Mouse (Mus musculus) adrenal gland, adult 18-20 months (tissue): Measurements from ENCODE around the gene Cd2. TPM values are rescaled to one million over a fixed set of nuclear protein-coding genes. Genes with fewer than 3 reads are reported as not detected.
A peak's percentile ranks its signal among the peaks of the same experiment; 100 is the strongest.

Source experiments
- DNase-seq, 2 experiments: peaks; one replicate each; pipeline ENCODE4 v3.0.0; 2021 to 2022; ENCODE audit warnings: low spot score in 2 of 2
- long read RNA-seq, 2 experiments: library from polyadenylated mRNA; stranded (forward); transcript quantifications; one replicate each; pipeline ENCODE4 v2.0.0; 2021
- total RNA-seq, 2 experiments: library from RNA; stranded (reverse); gene quantifications; 1 replicate in 1 of 2; 2 replicates in 1 of 2; pipeline ENCODE4 v1.2.3; 2021

Gene Cd2
- total RNA-seq, result 1 to 10 TPM in 1 of 2 experiments, under 1 TPM in 1; 0.76 to 1.5 TPM
- long read RNA-seq, experiment 1, partial matches to known transcripts, result 1 of 2 reads
- long read RNA-seq, experiment 1, other reads (novel, unspliced or antisense), result 0 of 2 reads
- long read RNA-seq, experiment 2, result 0 reads

GRCm38 (mm10) chr3:101287911-101288311, at the start of gene Cd2:
Gene Cd2, minus strand, starts transcription at chr3:101287939.
- no peak for DNase-seq

- DNase-seq, result no peak
Measured at GRCm38 (mm10) chr3:101328617-101329016, 40.9 kb upstream of the Cd2 start.

GRCm38 (mm10) chr3:101327248-101327647, 39.5 kb upstream of the Cd2 start:
- no peak for DNase-seq

GRCm38 (mm10) chr3:101322437-101322836, 34.7 kb upstream of the Cd2 start:
- no peak for DNase-seq

GRCm38 (mm10) chr3:101320874-101321273, 33.1 kb upstream of the Cd2 start:
- DNase-seq, result no peak

- no peak for DNase-seq
Measured at GRCm38 (mm10) chr3:101318516-101319170, 30.9 kb upstream of the Cd2 start.

GRCm38 (mm10) chr3:101318115-101318514, 30.4 kb upstream of the Cd2 start:
- DNase-seq, result no peak

GRCm38 (mm10) chr3:101314954-101315353, 27.2 kb upstream of the Cd2 start:
- DNase-seq, result no peak

- no peak for DNase-seq
Measured at GRCm38 (mm10) chr3:101313266-101314051, 25.7 kb upstream of the Cd2 start.

- no peak for DNase-seq
Measured at GRCm38 (mm10) chr3:101310977-101311376, 23.2 kb upstream of the Cd2 start.

- no peak for DNase-seq
Measured at GRCm38 (mm10) chr3:101309626-101310025, 21.9 kb upstream of the Cd2 start.

- no peak for DNase-seq
Measured at GRCm38 (mm10) chr3:101306090-101306489, 18.4 kb upstream of the Cd2 start.

- no peak for DNase-seq
Measured at GRCm38 (mm10) chr3:101305046-101305445, 17.3 kb upstream of the Cd2 start.

GRCm38 (mm10) chr3:101304156-101304555, 16.4 kb upstream of the Cd2 start:
- DNase-seq, result peak; percentile 62 to 67

GRCm38 (mm10) chr3:101300271-101301071, 12.7 kb upstream of the Cd2 start:
- DNase-seq, result no peak

- peak in 1 of 2 experiments; percentile 13 for DNase-seq
Measured at GRCm38 (mm10) chr3:101299591-101299990, 11.9 kb upstream of the Cd2 start.

- no peak for DNase-seq
Measured at GRCm38 (mm10) chr3:101297221-101297620, 9.5 kb upstream of the Cd2 start.

- DNase-seq, result no peak
Measured at GRCm38 (mm10) chr3:101295931-101296820, 8.4 kb upstream of the Cd2 start.

- peak; percentile 91 to 93 for DNase-seq
Measured at GRCm38 (mm10) chr3:101295366-101295867, 7.7 kb upstream of the Cd2 start.
